Mouse (Mus musculus) thymus, adult 2 months (tissue): ENCODE data around the gene Olfr519. TPM values are rescaled to one million over a fixed set of nuclear protein-coding genes. Genes with fewer than 3 reads are reported as not detected.

Experiments used
- DNase-seq: peaks from one replicate; pipeline ENCODE4 v3.0.0; 2021
- H3K27ac ChIP-seq: fragments of 200-500 bp; 2 replicates; pipeline ENCODE4 v1.5.1; 2012; ENCODE audit warnings: low read length, control low read depth; ENCODE audit not compliant: control insufficient read depth, insufficient read depth
- H3K27me3 ChIP-seq: fragments of 200-500 bp; 2 replicates; pipeline ENCODE4 v1.6.1; 2012; ENCODE audit warnings: mild to moderate bottlenecking, low read length, moderate library complexity, mixed read lengths; ENCODE audit not compliant: control insufficient read depth, insufficient read depth
- H3K36me3 ChIP-seq: fragments of 200-500 bp; 2 replicates; pipeline ENCODE4 v1.6.1; 2012; ENCODE audit warnings: mild to moderate bottlenecking, low read length, moderate library complexity; ENCODE audit not compliant: control insufficient read depth, insufficient read depth
- H3K4me1 ChIP-seq: fragments of 200-500 bp; replicated peaks from 2 replicates; pipeline ENCODE4 v1.6.1; 2012; ENCODE audit warnings: low read length; ENCODE audit not compliant: control insufficient read depth, insufficient read depth
- H3K4me3 ChIP-seq: fragments of 200-500 bp; 2 replicates; pipeline ENCODE4 v1.5.1; 2012; ENCODE audit warnings: mild to moderate bottlenecking, low read length, control low read depth, moderate library complexity; ENCODE audit not compliant: control insufficient read depth, insufficient read depth
- CTCF ChIP-seq: fragments of 200-500 bp; IDR thresholded peaks from 2 replicates; pipeline ENCODE4 v1.5.1; 2012; ENCODE audit warnings: mild to moderate bottlenecking, control low read depth, low read length, moderate library complexity, borderline replicate concordance; ENCODE audit not compliant: control insufficient read depth, poor library complexity, insufficient read depth; ENCODE audit errors: extremely low read depth
- POLR2A ChIP-seq: fragments of 200-500 bp; IDR thresholded peaks from 2 replicates; pipeline ENCODE4 v1.6.1; 2012; ENCODE audit warnings: mild to moderate bottlenecking, low read length, control low read depth, moderate library complexity; ENCODE audit not compliant: control insufficient read depth, poor library complexity, insufficient read depth; ENCODE audit errors: extremely low read depth
- WGBS: fragments of 180-500 bp; shearing (Covaris S2); methylation state at CpG from one replicate; pipeline ENCODE4 v1.1.7; 2018; 5-methylcytosine and 5-hydroxymethylcytosine counted together
- polyA plus RNA-seq: library from polyadenylated mRNA; depleted of rRNA; stranded (reverse); fragments of >200 nt; gene quantifications from 2 replicates; pipeline ENCODE4 v1.2.3, GENCODE M21; 2012; rRNA removed

Olfr519 gene
- polyA plus RNA-seq: not detected in 2 replicates

DNA sequence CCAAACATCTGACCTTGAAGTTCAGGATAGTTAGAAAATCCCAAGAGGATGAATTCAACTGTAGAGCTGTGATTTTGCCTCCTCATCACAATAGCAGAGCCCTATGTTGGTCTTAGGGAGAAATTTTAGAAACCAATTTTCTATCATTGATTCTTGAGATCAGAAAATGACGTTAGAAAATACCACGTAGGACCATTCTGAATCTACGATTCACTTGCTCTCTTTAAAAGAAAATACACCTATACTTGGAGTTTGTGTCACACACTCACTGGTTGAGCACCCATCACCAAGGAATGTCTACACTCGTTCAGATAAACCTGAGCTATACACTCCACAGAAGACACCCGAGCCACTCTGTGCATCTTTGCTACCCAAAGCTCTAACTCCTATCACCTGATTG, at the start of gene Olfr519:
Gene Olfr519, minus strand, starts transcription at position 101 of the 400 bp plus-strand sequence.
- H3K27ac ChIP-seq: no peak within 1 kb of the TSS
- TF ChIP-seq POLR2A (no peak), CTCF (no peak)
- no peaks in the 10 kb centered on the region for H3K4me1 ChIP-seq
- H3K4me3 ChIP-seq: no peak within 1 kb of the TSS
- DNase-seq: no peak
- H3K27me3 ChIP-seq: no peaks in the 10 kb centered on the region
- no peaks in the 10 kb centered on the region for H3K36me3 ChIP-seq
- WGBS: 93% methylated on average over 5 of the region's 5 CpGs

DNA sequence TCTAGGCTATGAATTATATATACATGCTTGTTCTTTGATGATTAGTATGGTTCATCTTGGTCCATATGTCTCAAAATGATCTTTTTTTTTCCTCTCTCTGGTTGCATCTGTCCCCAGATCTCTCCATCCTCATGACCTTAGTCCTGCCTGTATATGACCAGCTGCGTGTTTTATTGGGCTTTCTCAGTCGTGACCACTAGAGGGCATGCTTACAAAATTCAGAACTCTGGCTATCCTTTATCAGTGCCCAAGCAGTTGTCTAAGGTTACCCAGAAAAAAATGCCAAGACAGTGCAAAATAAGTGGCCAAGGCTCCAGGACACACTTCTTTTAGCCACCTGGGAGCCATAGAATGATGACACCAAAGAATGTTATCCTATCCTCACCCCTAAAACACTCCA, 49.8 kb upstream of the Olfr519 start:
- WGBS: 15% methylated on average over 2 of the region's 2 CpGs
- Histone ChIP-seq H3K27ac (no peak overlapping the region), H3K4me1 (no peaks in the 10 kb centered on the region), H3K4me3 (no peak overlapping the region), H3K27me3 (no peaks in the 10 kb centered on the region), H3K36me3 (peaks cover 43% of the 10 kb centered on the region)
- TF ChIP-seq CTCF (no peak), POLR2A (no peak)
- DNase-seq: peak; percentile 31

DNA sequence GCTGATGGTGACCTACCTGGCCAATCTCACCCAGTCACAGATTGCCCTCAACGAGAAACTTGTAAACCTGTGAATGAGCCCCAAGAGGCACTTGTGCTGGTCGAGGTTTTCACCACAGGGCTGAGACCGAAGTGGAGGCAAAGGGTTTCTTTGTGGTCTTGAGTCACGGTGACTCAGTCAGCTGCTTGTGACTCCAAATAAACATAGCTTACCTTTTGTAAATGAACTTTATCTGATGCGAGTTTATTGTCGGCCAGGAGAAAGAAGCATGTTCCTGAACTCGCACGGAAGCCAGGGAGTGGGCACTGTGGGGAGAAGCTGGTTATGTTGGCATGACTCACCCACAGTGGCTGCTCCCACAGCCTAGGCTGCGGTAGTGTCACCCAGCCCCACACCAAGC, 47.2 kb upstream of the Olfr519 start:
- Histone ChIP-seq H3K36me3 (peaks cover 56% of the 10 kb centered on the region), H3K4me1 (no peaks in the 10 kb centered on the region), H3K27ac (no peak overlapping the region), H3K27me3 (no peaks in the 10 kb centered on the region), H3K4me3 (no peak overlapping the region)
- DNase-seq: no peak
- WGBS: 92% methylated on average over 9 of the region's 9 CpGs
- TF ChIP-seq POLR2A (no peak), CTCF (no peak)

DNA sequence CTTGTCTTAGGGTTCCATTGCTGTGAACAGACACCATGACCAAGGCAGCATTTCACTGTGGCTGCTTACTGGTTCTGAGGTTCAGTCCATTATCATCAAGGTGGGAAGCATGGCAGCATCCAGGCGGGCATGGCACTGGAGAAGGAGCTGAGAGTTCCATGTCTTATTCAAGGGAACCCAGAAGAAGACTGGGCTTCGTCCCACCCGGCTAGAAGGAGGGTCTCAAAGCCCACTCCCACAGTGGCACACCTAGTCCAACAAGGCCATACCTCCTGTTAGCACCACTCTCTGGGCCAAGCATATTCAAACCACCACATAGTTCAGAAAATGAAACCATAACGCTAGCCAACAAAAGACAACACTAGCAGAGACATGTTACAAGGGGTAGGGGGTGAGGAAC, 42.4 kb upstream of the Olfr519 start:
- Histone ChIP-seq H3K27ac (no peak overlapping the region), H3K4me1 (peaks cover 11% of the 10 kb centered on the region), H3K27me3 (no peaks in the 10 kb centered on the region), H3K4me3 (no peak overlapping the region), H3K36me3 (peaks cover 37% of the 10 kb centered on the region)
- no peak for DNase-seq
- TF ChIP-seq POLR2A: no peak
- TF ChIP-seq CTCF: no peak
- WGBS: 100% methylated on average over 4 of the region's 4 CpGs

DNA sequence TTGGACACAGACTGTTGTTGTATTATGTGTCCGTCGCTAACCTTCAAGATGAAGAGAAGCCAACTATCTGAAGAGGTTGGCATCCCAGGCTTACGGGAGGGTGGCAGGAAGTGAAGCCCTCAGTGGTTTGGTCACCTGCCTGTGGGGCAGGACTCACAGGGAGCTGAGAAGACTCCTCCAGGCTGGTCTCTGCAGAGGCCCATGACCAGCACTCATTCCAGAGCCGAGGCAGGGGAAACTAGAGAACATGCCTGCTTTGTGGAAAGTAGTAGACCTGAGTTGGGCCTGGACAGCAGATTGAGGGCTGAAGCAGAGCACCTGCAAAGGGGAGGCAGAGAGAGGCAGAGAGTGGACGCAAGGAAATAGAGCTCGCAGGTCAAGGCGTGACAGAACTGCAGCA, 41.2 kb upstream of the Olfr519 start:
- no peak for DNase-seq
- Histone ChIP-seq H3K4me1 (peaks cover 11% of the 10 kb centered on the region), H3K36me3 (peaks cover 25% of the 10 kb centered on the region), H3K27ac (no peak overlapping the region), H3K27me3 (no peaks in the 10 kb centered on the region), H3K4me3 (no peak overlapping the region)
- TF ChIP-seq POLR2A (no peak), CTCF (no peak)
- 72% methylated on average over 7 of the region's 7 CpGs for WGBS

DNA sequence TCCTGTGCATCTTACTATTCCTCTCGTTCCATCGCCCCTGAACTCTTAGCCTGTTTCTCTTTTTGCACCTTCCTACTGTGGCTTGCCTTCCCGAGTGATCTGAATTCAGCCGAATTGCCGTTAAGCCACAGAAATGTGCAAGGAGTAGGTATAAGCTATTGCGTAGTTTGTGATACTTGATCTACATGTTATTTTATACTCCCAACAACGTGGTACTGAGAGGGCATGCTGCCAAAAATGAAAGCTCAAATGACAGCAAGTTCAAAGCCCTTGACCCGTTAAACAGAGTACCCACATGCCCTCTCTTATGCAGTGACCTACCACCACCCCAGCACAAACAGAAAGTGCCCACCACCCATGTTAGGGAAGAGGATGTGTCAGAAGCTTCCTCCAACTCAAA, 40.6 kb upstream of the Olfr519 start:
- TF ChIP-seq POLR2A: no peak
- no peak for TF ChIP-seq CTCF
- no peak for DNase-seq
- Histone ChIP-seq H3K4me1 (peaks cover 11% of the 10 kb centered on the region), H3K27me3 (no peaks in the 10 kb centered on the region), H3K27ac (no peak overlapping the region), H3K36me3 (peaks cover 19% of the 10 kb centered on the region), H3K4me3 (peak overlapping the region; percentile 100)
- WGBS: 2% methylated on average over 8 of the region's 8 CpGs

DNA sequence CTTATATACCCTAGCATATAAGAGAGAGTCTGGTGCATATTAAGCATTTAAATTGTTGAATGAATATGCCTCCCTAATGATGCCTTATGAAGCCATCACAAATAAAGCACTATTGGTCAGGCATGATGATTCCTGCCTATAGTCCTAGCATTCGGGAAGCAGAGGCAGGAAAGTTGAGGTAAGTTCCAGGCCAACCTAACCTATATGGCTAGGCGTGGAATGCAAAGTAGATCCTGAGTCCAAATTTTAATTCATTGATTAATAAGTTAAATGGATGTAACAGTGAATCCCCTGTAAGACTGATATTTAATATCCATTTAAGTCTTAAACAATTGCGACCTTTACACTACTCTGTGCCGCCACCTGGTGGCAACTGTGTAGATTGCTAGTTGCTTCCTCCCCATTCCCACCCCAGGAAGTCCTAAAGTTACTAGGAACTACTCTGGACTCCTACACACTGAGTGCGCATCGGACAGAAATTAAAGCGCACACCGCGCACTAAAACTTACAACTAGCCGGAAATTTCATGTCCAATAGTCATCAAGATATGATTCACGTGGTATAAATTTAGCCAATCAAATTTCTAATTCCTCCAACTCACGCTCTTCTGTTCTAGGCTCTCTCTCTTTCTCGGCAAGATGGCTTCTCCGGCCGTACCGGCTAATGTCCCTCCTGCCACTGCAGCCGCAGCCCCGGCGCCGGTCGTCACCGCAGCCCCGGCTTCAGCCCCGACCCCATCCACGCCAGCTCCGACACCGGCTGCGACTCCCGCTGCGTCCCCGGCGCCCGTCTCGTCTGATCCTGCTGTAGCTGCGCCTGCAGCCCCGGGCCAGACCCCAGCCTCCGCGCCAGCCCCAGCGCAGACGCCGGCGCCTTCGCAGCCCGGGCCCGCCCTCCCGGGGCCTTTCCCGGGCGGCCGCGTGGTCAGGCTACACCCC, 39.8 kb upstream of the Olfr519 start, which contains the start of gene Eif3f:
Gene Eif3f, plus strand, starts transcription at position 624 of the 938 bp plus-strand sequence.
- peaks cover 11% of the 10 kb centered on the region for H3K4me1 ChIP-seq
- H3K27ac ChIP-seq: no peak within 1 kb of the TSS; the same call in 1 of the 2 replicates
- H3K36me3 ChIP-seq: peaks cover 13% of the 10 kb centered on the region
- peak within 1 kb of the TSS; percentile 100 for H3K4me3 ChIP-seq
- 2% methylated on average over 50 of the region's 50 CpGs for WGBS
- peak; percentile 93 for DNase-seq
- no peak for TF ChIP-seq CTCF
- peak; percentile 53; the same call in 1 of the 2 replicates for TF ChIP-seq POLR2A
- H3K27me3 ChIP-seq: no peaks in the 10 kb centered on the region
